Mouse (Mus musculus) E14TG2a.4 (cell line): Measurements from ENCODE around the gene Tlr2.

Source experiments
- CTCF ChIP-seq: conservative IDR thresholded peaks from 2 replicates; pipeline ENCODE4 v1.5.1; 2014; ENCODE audit warnings: low read length
- NANOG ChIP-seq: IDR thresholded peaks from 2 replicates; pipeline ENCODE4 v1.6.1; 2014; ENCODE audit warnings: borderline replicate concordance, low read length, mixed read lengths
- POU5F1 ChIP-seq: IDR thresholded peaks from 2 replicates; pipeline ENCODE4 v1.6.1; 2014; ENCODE audit warnings: low read length, borderline replicate concordance

DNA sequence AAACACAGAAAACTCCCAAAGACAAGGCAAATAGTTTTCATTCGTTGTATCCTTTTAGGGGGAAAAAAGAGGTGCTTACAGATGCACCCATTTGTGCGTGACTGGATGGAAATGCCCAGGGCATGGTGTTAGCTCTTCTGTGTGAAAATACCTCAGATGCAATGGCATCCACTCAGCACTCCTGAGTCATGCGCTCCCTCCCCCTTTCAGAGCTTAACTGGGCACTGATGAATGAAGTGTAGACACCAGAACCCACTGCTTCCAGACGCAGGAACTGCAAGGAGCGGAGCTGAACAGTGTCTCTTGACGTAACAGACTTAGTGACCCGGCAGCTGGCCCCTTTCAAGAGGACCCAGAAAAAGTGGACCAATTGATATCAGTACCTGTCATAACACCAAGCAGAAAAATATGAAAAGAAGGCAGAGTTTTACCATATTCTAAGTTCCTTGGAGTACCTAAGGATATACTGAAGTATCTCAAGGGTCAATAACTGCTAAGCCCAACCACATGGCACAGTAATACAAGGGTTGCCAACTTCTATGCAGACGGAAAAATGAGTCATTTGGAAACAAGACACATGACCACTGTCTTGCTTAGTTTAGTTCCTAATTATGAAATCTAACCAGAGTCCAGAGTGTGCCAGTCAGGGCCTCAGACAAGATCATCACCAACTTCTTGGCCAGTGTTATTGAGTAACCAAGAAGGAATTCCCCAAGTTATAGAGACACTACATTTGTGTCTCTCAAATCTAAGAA lies 3.4 kb upstream of the Tlr2 start:
- TF ChIP-seq CTCF (no peak), POU5F1 (no peak), NANOG (no peak)
